Mouse (Mus musculus) neural tube, embryonic 12.5 days (tissue): ENCODE measurements at regions not wholly inside any gene's neighbourhood (a gene's known extent, or its start where the extent isn't known, plus 50 kb on each side); places are given as distances from the start of the nearest gene placed in this dataset.
"Not testable (repeated sequence)": the region's sequence is repeated elsewhere in the genome, so short reads cannot be mapped to it uniquely, and the experiment has no call there.

ENCODE experiments used
- ATAC-seq: fragments of 200-750 bp; cut with Nextera tagmentation; 2 replicates; pipeline ENCODE4 v1.8.0; 2017; ENCODE audit warnings: low read depth, mild to moderate bottlenecking, moderate TSS enrichment, moderate library complexity; ENCODE audit not compliant: low FRiP score
- H3K27ac ChIP-seq: fragments of 300-500 bp; sonication (generic); 2 replicates; pipeline ENCODE4 v1.5.1; 2016
- H3K27me3 ChIP-seq: fragments of 300-500 bp; sonication (generic); replicated peaks from 2 replicates; pipeline ENCODE4 v1.6.1; 2016; ENCODE audit warnings: mild to moderate bottlenecking
- H3K36me3 ChIP-seq: fragments of 300-500 bp; sonication (generic); 2 replicates; pipeline ENCODE4 v1.6.1; 2016; ENCODE audit warnings: mild to moderate bottlenecking
- H3K4me1 ChIP-seq: fragments of 300-500 bp; sonication (generic); 2 replicates; pipeline ENCODE4 v1.6.1; 2016
- H3K4me2 ChIP-seq: fragments of 300-500 bp; sonication (generic); replicated peaks from 2 replicates; pipeline ENCODE4 v1.6.1; 2016; ENCODE audit warnings: mild to moderate bottlenecking
- H3K4me3 ChIP-seq: fragments of 300-500 bp; sonication (generic); 2 replicates; pipeline ENCODE4 v1.5.1; 2016
- H3K9ac ChIP-seq: fragments of 300-500 bp; sonication (generic); 2 replicates; pipeline ENCODE4 v1.6.1; 2016; ENCODE audit warnings: mild to moderate bottlenecking
- H3K9me3 ChIP-seq: fragments of 300-500 bp; sonication (generic); 2 replicates; pipeline ENCODE4 v1.6.1; 2016; ENCODE audit warnings: mild to moderate bottlenecking
- WGBS: fragments of 180-500 bp; shearing (Covaris S2); methylation state at CpG from one replicate; pipeline ENCODE4 v1.1.7; 2016; 5-methylcytosine and 5-hydroxymethylcytosine counted together

GRCm38 (mm10) chr1:184669173-184669572 lies 63.2 kb downstream of the Hlx start:
- not testable (repeated sequence) for H3K9me3 ChIP-seq, H3K4me1 ChIP-seq, H3K9ac ChIP-seq, ATAC-seq, H3K36me3 ChIP-seq, H3K27ac ChIP-seq, H3K27me3 ChIP-seq, H3K4me2 ChIP-seq, H3K4me3 ChIP-seq
- 85% methylated on average over 5 of the region's 5 CpGs for WGBS

- H3K4me2 ChIP-seq: no peak overlapping the region
- no peak overlapping the region for H3K27ac ChIP-seq
- 79% methylated on average over 1 of the region's 1 CpGs for WGBS
- H3K27me3 ChIP-seq: no peaks in the 10 kb centered on the region
- no peak overlapping the region for H3K4me3 ChIP-seq
- no peak overlapping the region for H3K9ac ChIP-seq
- H3K9me3 ChIP-seq: no peaks in the 10 kb centered on the region
- H3K4me1 ChIP-seq: no peaks in the 10 kb centered on the region
- ATAC-seq: no peak
- no peaks in the 10 kb centered on the region for H3K36me3 ChIP-seq
Measured at GRCm38 (mm10) chr1:184668428-184668827, 64.0 kb downstream of the Hlx start.

GRCm38 (mm10) chr1:184668022-184668421 lies 64.4 kb downstream of the Hlx start:
- H3K27me3 ChIP-seq: no peaks in the 10 kb centered on the region
- H3K4me1 ChIP-seq: 0 out of 2 replicates have a peak, but pooled peaks cover under 1% of the 10 kb centered on the region
- H3K36me3 ChIP-seq: no peaks in the 10 kb centered on the region
- ATAC-seq: no peak
- H3K4me2 ChIP-seq: no peak overlapping the region
- no peak overlapping the region for H3K27ac ChIP-seq
- no peak overlapping the region for H3K4me3 ChIP-seq
- WGBS: 51% methylated on average over 2 of the region's 2 CpGs
- no peaks in the 10 kb centered on the region for H3K9me3 ChIP-seq
- no peak overlapping the region for H3K9ac ChIP-seq

- Histone ChIP-seq H3K9me3 (no peaks in the 10 kb centered on the region), H3K27me3 (no peaks in the 10 kb centered on the region), H3K4me1 (0 out of 2 replicates have a peak, but pooled peaks cover 3% of the 10 kb centered on the region), H3K36me3 (no peaks in the 10 kb centered on the region), H3K4me3 (no peak overlapping the region), H3K9ac (no peak overlapping the region), H3K4me2 (no peak overlapping the region), H3K27ac (no peak overlapping the region)
- 81% methylated on average over 12 of the region's 12 CpGs for whole genome bisulfite sequencing
- no peak for ATAC-seq
Measured at GRCm38 (mm10) chr1:184665243-184665642, 67.2 kb downstream of the Hlx start.

- no peaks in the 10 kb centered on the region for H3K9me3 ChIP-seq
- no peak for ATAC-seq
- H3K36me3 ChIP-seq: no peaks in the 10 kb centered on the region
- WGBS: 40% methylated on average over 5 of the region's 5 CpGs
- no peak overlapping the region for H3K9ac ChIP-seq
- no peak overlapping the region for H3K4me3 ChIP-seq
- no peak overlapping the region for H3K27ac ChIP-seq
- no peaks in the 10 kb centered on the region for H3K27me3 ChIP-seq
- 0 out of 2 replicates have a peak, but pooled peaks cover 3% of the 10 kb centered on the region for H3K4me1 ChIP-seq
- H3K4me2 ChIP-seq: peak overlapping the region; percentile 45
Measured at GRCm38 (mm10) chr1:184664098-184664375, 68.4 kb downstream of the Hlx start.

- Histone ChIP-seq H3K4me3 (no peak overlapping the region), H3K9me3 (no peaks in the 10 kb centered on the region), H3K4me2 (peak overlapping the region; percentile 45), H3K4me1 (0 out of 2 replicates have a peak, but pooled peaks cover 3% of the 10 kb centered on the region), H3K9ac (no peak overlapping the region), H3K27ac (no peak overlapping the region), H3K27me3 (no peaks in the 10 kb centered on the region), H3K36me3 (no peaks in the 10 kb centered on the region)
- 24% methylated on average over 14 of the region's 14 CpGs for WGBS
- ATAC-seq: no peak
Measured at GRCm38 (mm10) chr1:184663300-184664097, 68.9 kb downstream of the Hlx start.

GRCm38 (mm10) chr1:184650541-184651105 lies 81.8 kb downstream of the Hlx start:
- Histone ChIP-seq H3K27me3 (peaks cover 3% of the 10 kb centered on the region; the same call in 1 of the 2 replicates), H3K4me1 (no peaks in the 10 kb centered on the region), H3K4me3 (no peak overlapping the region), H3K27ac (no peak overlapping the region), H3K9ac (no peak overlapping the region), H3K36me3 (no peaks in the 10 kb centered on the region), H3K4me2 (no peak overlapping the region), H3K9me3 (peaks cover 8% of the 10 kb centered on the region; the same call in 1 of the 2 replicates)
- whole genome bisulfite sequencing: 84% methylated on average over 4 of the region's 4 CpGs
- ATAC-seq: no peak

- Histone ChIP-seq H3K4me1 (peaks cover 6% of the 10 kb centered on the region; the same call in 1 of the 2 replicates), H3K9ac (no peak overlapping the region), H3K9me3 (peaks cover 8% of the 10 kb centered on the region; the same call in 1 of the 2 replicates), H3K27me3 (no peaks in the 10 kb centered on the region), H3K4me2 (no peak overlapping the region), H3K27ac (no peak overlapping the region), H3K36me3 (no peaks in the 10 kb centered on the region), H3K4me3 (no peak overlapping the region)
- ATAC-seq: no peak
- 90% methylated on average over 8 of the region's 8 CpGs for WGBS
Measured at GRCm38 (mm10) chr1:184647920-184648540, 84.4 kb downstream of the Hlx start.

- no peak overlapping the region for H3K4me3 ChIP-seq
- no peak overlapping the region for H3K4me2 ChIP-seq
- no peak for ATAC-seq
- H3K9me3 ChIP-seq: peaks cover 8% of the 10 kb centered on the region; the same call in 1 of the 2 replicates
- no peak overlapping the region for H3K27ac ChIP-seq
- WGBS: 60% methylated on average over 9 of the region's 9 CpGs
- no peaks in the 10 kb centered on the region for H3K27me3 ChIP-seq
- no peaks in the 10 kb centered on the region for H3K36me3 ChIP-seq
- H3K4me1 ChIP-seq: peaks cover 6% of the 10 kb centered on the region; the same call in 1 of the 2 replicates
- H3K9ac ChIP-seq: no peak overlapping the region
Measured at GRCm38 (mm10) chr1:184644767-184645598, 87.4 kb downstream of the Hlx start.

- Histone ChIP-seq H3K36me3 (no peaks in the 10 kb centered on the region), H3K4me1 (no peaks in the 10 kb centered on the region), H3K4me3 (no peak overlapping the region), H3K4me2 (no peak overlapping the region), H3K27ac (no peak overlapping the region), H3K9ac (no peak overlapping the region), H3K9me3 (no peaks in the 10 kb centered on the region), H3K27me3 (no peaks in the 10 kb centered on the region)
- no peak for ATAC-seq
- whole genome bisulfite sequencing: 86% methylated on average over 13 of the region's 13 CpGs
Measured at GRCm38 (mm10) chr1:184630695-184631475, 101.5 kb downstream of the Hlx start.

GRCm38 (mm10) chr1:184629194-184629593 lies 103.2 kb downstream of the Hlx start:
- Histone ChIP-seq H3K4me1 (no peaks in the 10 kb centered on the region), H3K9me3 (no peaks in the 10 kb centered on the region), H3K4me3 (no peak overlapping the region), H3K36me3 (no peaks in the 10 kb centered on the region), H3K9ac (no peak overlapping the region), H3K27me3 (no peaks in the 10 kb centered on the region), H3K4me2 (no peak overlapping the region), H3K27ac (no peak overlapping the region)
- 92% methylated on average over 9 of the region's 9 CpGs for WGBS
- no peak for ATAC-seq
